Mouse (Mus musculus): ENCODE measurements around the gene Msgn1. TPM values are rescaled to one million over a fixed set of nuclear protein-coding genes. Genes with fewer than 3 reads are reported as not detected.

The Msgn1 gene
- polyA plus RNA-seq, 1 experiment from 2014 or later, result not detected

DNA sequence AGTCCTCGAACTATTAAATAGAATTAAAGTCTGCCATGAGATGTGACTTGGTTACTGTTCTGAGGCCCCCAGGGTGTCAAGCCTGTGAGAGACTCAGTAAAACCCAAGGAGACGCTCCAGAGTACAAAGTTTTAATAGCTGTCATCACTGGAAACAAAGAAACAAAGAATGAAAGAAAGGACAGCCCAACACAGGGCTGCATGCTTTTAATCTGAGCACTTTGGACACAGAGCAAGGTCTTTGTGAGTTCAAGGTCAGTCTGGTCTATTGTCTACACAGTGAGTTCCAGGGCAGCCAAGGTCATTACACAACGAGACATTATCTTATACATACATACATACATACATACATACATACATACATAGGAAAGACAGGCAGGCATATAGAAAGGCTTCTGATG, 7.7 kb upstream of the Msgn1 start:
- Histone ChIP-seq H3K27ac (replicated peaks) (no peak overlapping the region), H3K4me1 (replicated peaks) (0 out of 2 replicates have a peak, but pooled peaks cover 2% of the 10 kb centered on the region), H3K9me3 (no peaks in the 10 kb centered on the region), H3K9ac (no peak overlapping the region), H3K4me2 (no peak overlapping the region), H3K4me3 (no peak overlapping the region), H3K36me3 (no peaks in the 10 kb centered on the region), H3K27me3 (no peaks in the 10 kb centered on the region)
- no peak for ATAC-seq (ENCODE audit: low FRiP score, low read depth)
- 57% methylated on average over 3 of the region's 3 CpGs for WGBS

DNA sequence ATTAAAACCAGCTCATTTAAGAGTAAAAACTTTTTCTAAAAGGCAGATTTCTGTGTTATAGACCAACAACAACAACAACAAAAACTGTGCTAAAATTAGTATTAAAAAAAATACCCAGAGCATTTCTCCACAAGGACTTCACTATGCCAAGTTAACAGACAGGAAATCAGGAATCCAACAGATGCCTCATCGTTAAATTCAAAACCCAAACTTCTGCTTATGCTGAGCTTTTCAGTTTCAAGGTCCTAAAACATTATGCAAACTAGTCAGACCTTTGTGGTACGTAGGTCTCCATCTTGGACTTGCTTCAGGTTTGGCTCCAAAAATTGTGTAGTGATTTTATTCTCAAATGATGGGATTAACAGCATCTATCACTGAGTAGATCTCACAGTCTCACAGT, 6.8 kb upstream of the Msgn1 start:
- Histone ChIP-seq H3K4me3 (no peak overlapping the region), H3K27ac (replicated peaks) (no peak overlapping the region), H3K36me3 (no peaks in the 10 kb centered on the region), H3K9ac (no peak overlapping the region), H3K9me3 (no peaks in the 10 kb centered on the region), H3K27me3 (no peaks in the 10 kb centered on the region), H3K4me1 (replicated peaks) (no peaks in the 10 kb centered on the region), H3K4me2 (no peak overlapping the region)
- WGBS, result 92% methylated on average over 2 of the region's 2 CpGs
- no peak for ATAC-seq (ENCODE audit: low FRiP score, low read depth)

DNA sequence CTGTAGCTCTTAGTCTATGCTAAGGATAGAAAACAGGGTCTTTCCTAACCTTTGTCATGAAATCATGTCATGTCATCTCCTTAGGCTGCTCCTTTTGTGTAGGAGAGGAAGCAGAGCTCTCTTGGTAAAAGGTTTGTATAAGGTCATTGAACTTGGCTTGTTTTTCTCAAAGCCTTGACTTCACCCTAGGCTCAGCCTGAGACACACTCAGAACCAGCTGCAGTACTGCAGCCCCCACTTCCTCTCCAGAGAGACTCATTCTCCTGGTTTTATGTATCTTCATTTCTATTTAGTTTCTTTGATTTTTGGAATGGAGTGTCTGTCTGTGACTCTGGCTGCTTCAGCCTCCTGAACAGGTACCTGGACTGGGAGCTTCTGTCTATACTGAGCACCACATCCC, 6.0 kb upstream of the Msgn1 start:
- ATAC-seq (ENCODE audit: low FRiP score, low read depth), result no peak
- H3K9ac ChIP-seq, result no peak overlapping the region
- no peak overlapping the region for H3K27ac ChIP-seq (replicated peaks)
- H3K27me3 ChIP-seq, result no peaks in the 10 kb centered on the region
- no peaks in the 10 kb centered on the region for H3K36me3 ChIP-seq
- no peaks in the 10 kb centered on the region for H3K4me1 ChIP-seq (replicated peaks)
- no peak overlapping the region for H3K4me3 ChIP-seq
- H3K9me3 ChIP-seq, result no peaks in the 10 kb centered on the region
- H3K4me2 ChIP-seq, result no peak overlapping the region

DNA sequence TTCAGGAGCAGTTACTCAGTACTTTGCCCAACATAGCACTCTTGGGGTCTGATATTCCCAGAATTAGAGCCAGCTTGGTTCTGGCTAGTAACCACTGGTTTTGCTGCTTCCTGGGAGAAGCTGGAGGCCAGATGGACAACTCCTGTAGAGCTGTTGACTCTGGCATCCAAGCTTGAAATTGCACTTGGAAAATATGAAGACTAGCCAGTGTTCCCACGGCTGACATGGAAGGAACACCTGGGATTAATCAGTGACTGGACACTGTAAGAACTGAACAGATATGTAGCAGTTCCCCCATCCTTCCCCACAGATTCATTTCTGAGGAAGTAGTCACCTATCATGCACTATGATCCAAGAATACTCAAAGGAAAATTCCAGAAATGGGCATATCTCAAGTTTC, 4.1 kb upstream of the Msgn1 start:
- 90% methylated on average over 1 of the region's 1 CpGs for WGBS
- ATAC-seq (ENCODE audit: low FRiP score, low read depth), result no peak

DNA sequence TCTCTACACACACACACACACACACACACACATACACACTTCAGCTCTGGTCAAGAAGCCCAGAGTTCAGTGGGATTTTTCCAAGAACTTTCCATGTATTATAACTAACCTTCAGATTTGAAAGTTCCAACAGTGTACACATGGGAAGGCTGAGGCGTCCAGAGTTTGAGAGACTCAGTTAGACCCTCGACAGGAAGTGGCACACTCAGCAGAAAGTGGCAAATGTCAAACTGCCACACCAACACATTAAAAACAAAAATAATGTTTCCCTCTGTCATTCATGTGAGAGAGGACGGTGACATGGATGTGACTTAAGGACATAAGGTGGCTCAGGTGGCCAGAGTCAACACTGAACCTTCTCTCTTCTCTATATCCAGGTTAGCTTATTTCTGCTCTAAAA, 1.6 kb upstream of the Msgn1 start:
- Histone ChIP-seq H3K4me2 (no peak overlapping the region), H3K4me1 (replicated peaks) (no peaks in the 10 kb centered on the region), H3K36me3 (no peaks in the 10 kb centered on the region), H3K27me3 (no peaks in the 10 kb centered on the region), H3K9ac (no peak overlapping the region), H3K4me3 (no peak overlapping the region), H3K27ac (replicated peaks) (no peak overlapping the region), H3K9me3 (no peaks in the 10 kb centered on the region)
- 83% methylated on average over 3 of the region's 3 CpGs for WGBS
- no peak for ATAC-seq (ENCODE audit: low FRiP score, low read depth)

More for the DNA sequence above, 4.1 kb upstream of the Msgn1 start:
- Histone ChIP-seq H3K27me3 (no peaks in the 10 kb centered on the region), H3K4me3 (no peak overlapping the region), H3K36me3 (no peaks in the 10 kb centered on the region), H3K4me2 (no peak overlapping the region), H3K9ac (no peak overlapping the region), H3K27ac (replicated peaks) (no peak overlapping the region), H3K4me1 (replicated peaks) (no peaks in the 10 kb centered on the region), H3K9me3 (no peaks in the 10 kb centered on the region)

DNA sequence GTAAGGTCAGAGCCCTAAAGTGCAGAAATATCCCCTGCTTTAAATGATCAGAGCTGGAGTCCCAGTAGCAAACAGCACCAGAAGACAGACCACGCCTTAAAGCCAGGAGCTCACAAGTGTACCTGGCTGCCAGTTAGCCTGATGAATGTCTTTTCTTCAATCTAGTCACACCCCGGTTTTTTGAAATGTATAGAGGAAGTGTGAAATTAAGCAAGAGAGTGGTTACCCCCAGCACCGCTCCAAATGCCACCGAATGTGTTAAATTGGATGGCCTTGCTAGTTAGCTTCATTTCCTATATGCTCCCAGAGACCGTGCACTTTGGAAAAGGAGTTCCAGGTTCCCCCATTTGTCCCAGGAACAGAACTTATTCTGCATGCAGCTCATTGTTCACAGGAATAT, 864 bp upstream of the Msgn1 start:
- no peak overlapping the region for H3K27ac ChIP-seq (replicated peaks)
- H3K9ac ChIP-seq, result no peak overlapping the region
- no peaks in the 10 kb centered on the region for H3K4me1 ChIP-seq (replicated peaks)
- no peaks in the 10 kb centered on the region for H3K36me3 ChIP-seq
- no peaks in the 10 kb centered on the region for H3K9me3 ChIP-seq
- H3K4me2 ChIP-seq, result no peak overlapping the region
- H3K4me3 ChIP-seq, result no peak overlapping the region
- 80% methylated on average over 5 of the region's 5 CpGs for WGBS
- no peaks in the 10 kb centered on the region for H3K27me3 ChIP-seq
- ATAC-seq (ENCODE audit: low FRiP score, low read depth), result no peak

DNA sequence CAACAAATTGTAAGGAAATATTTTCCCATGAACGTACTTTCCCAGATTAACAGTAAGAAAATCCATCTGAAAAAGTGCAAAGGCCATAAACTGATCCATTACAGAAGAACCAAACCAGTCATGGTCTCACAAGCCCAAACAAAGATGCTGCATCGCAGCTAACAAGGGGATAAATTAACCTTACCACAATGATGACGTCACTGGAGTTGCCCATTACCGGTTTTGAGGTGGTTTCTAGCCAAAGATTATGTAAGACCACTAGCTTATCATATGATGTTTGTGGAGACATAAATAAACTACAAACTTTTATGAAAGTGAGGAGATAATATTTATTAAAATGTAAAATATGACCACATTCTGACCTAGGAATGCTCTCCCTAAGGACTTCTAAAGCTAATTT, 2.5 kb downstream of the Msgn1 start:
- H3K9me3 ChIP-seq, result no peaks in the 10 kb centered on the region
- H3K27ac ChIP-seq (replicated peaks), result no peak overlapping the region
- no peaks in the 10 kb centered on the region for H3K27me3 ChIP-seq
- H3K4me3 ChIP-seq, result no peak overlapping the region
- H3K4me2 ChIP-seq, result no peak overlapping the region
- no peak for ATAC-seq (ENCODE audit: low FRiP score, low read depth)
- no peaks in the 10 kb centered on the region for H3K36me3 ChIP-seq
- WGBS, result 70% methylated on average over 4 of the region's 4 CpGs
- H3K9ac ChIP-seq, result no peak overlapping the region
- no peaks in the 10 kb centered on the region for H3K4me1 ChIP-seq (replicated peaks)

DNA sequence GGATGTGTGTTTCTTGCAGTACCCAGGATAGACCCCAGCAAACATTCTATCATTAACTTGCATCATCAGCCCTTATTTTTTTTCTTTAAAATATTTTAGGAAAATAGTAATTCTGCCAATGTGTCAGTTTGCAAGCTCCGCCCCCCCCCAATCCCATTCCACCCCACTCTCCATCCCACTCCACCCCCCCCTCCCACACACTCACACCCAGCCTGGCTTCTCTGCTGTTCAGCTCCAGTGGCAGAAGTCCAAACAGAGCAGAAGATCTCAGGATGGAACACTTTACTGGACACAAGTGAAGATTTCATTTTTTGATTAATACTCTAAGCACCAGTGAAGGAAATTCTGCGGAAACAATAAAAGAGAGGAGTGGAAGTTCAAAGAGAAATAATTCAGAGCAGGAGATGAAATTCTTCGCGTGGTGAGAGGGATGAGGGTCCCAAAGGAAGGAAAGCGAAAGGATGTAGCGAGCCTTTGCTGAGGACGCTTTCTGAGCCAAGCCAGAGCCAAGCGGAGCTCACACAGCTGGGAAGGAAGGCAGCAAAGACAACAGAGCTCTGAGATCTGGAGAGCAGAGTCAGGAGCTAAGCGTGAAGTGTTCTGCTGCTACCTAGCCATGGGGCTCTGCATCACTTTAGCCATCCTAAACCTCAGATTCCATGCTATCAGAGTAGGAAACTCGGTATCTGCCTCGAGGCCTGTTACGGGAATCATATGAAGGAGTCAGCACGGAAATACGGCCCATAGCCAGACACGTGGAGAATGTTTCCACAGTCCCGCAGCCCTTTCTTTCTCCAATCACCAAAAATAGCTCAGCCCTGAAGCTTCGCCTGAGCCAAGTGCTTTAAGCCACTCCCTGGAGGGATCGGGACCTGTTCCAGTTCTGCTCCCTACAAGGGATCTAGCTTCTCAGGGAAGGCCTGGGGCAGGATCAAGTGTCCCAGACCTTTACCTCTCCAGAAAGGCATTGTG, 4.8 kb downstream of the Msgn1 start:
- Histone ChIP-seq H3K27me3 (no peaks in the 10 kb centered on the region), H3K27ac (replicated peaks) (no peak overlapping the region), H3K9ac (no peak overlapping the region), H3K4me1 (replicated peaks) (no peaks in the 10 kb centered on the region), H3K9me3 (no peaks in the 10 kb centered on the region), H3K36me3 (no peaks in the 10 kb centered on the region), H3K4me2 (no peak overlapping the region), H3K4me3 (no peak overlapping the region)
- ATAC-seq (ENCODE audit: low FRiP score, low read depth), result no peak
- 82% methylated on average over 18 of the region's 18 CpGs for whole genome bisulfite sequencing

DNA sequence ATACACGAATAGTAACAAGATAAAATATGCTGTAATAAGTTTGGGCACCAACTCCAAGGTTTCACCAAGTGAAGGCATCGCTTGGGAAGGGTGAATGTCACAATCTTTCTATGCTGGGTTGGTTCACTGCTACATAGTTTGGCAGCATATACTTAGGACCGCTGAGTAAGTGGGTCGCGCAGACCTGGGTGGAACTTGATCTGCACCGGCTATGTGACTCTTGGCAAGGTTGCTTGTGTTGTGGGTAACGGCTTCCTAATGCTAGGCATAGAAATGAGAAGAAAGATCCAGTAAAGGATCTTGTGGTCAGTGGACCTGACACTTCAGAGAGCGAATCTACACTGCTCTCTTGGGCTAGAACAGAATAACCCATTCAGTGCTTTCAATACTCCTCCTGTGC, 6.3 kb downstream of the Msgn1 start:
- 93% methylated on average over 8 of the region's 8 CpGs for WGBS

DNA sequence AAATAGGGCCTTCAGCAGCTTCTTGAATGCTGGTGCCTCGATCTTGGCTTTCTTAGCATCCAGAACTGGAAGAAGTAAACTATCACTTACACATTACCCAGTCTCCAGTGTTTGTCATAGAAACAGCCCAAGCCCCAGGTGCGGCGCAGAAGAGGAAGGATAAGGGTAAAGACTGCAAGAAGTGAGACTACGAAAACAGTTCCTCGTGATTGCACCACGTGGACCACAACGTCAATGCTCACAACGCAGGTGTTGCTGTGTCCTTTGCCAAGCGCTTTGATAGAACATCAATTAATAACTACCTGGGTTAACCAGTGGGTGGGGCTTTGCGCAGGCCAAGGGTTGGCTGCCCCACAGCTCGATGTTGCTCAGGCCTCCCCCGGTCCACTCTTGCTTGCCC, 8.1 kb downstream of the Msgn1 start:
- Histone ChIP-seq H3K27me3 (no peaks in the 10 kb centered on the region), H3K27ac (replicated peaks) (no peak overlapping the region), H3K36me3 (no peaks in the 10 kb centered on the region), H3K9ac (no peak overlapping the region), H3K4me2 (no peak overlapping the region), H3K9me3 (no peaks in the 10 kb centered on the region), H3K4me3 (no peak overlapping the region), H3K4me1 (replicated peaks) (peaks cover 5% of the 10 kb centered on the region)
- WGBS, result 94% methylated on average over 12 of the region's 12 CpGs
- no peak for ATAC-seq (ENCODE audit: low FRiP score, low read depth)

More for the DNA sequence above, 6.3 kb downstream of the Msgn1 start:
- Histone ChIP-seq H3K4me1 (replicated peaks) (no peaks in the 10 kb centered on the region), H3K4me2 (no peak overlapping the region), H3K4me3 (no peak overlapping the region), H3K27ac (replicated peaks) (no peak overlapping the region), H3K9ac (no peak overlapping the region), H3K36me3 (no peaks in the 10 kb centered on the region), H3K9me3 (no peaks in the 10 kb centered on the region), H3K27me3 (no peaks in the 10 kb centered on the region)
- no peak for ATAC-seq (ENCODE audit: low FRiP score, low read depth)

DNA sequence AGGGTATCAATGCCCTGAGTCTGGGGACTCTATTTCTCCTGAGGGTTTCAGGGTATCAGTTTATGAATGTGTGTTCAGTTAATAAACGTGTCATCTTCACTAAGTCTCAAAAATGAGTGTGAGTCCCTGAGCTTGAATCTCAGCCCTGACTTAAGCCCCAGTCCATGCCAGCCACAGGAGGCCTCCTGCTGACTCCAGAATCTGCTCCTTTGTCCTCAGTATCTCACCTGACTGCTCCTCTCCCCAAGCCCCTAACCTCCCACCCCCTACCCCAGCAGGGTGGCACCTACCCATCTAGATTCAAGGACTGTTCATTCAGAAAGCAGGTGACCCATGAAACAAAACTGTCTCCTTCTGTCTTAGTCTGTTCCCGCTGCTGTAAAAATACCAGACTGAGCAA, 10.2 kb downstream of the Msgn1 start:
- Histone ChIP-seq H3K4me1 (replicated peaks) (peaks cover 5% of the 10 kb centered on the region), H3K9ac (no peak overlapping the region), H3K4me2 (no peak overlapping the region), H3K27me3 (no peaks in the 10 kb centered on the region), H3K27ac (replicated peaks) (no peak overlapping the region), H3K4me3 (no peak overlapping the region), H3K9me3 (no peaks in the 10 kb centered on the region), H3K36me3 (no peaks in the 10 kb centered on the region)
- no peak for ATAC-seq (ENCODE audit: low FRiP score, low read depth)
- 27% methylated on average over 2 of the region's 2 CpGs for WGBS

DNA sequence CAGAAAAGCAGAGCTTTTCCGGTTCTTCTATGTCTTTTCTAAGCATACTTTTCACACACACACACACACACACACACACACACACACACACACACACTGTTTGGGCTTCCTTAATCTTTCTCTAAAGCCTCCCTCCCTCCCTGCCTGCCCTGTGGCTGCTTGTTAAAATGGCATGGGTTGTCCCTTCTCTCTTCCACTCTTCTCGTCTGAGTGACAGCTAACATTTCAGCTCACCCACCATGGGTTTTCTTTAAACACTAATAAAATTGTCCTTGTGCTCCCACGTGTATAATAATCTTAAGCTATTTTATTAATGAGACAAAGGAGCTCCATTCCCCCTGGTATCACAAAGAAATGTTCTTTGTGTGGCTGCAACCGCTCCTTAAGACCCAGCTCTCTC, 10.7 kb downstream of the Msgn1 start:
- 26% methylated on average over 4 of the region's 4 CpGs for WGBS
- Histone ChIP-seq H3K4me3 (no peak overlapping the region), H3K9ac (no peak overlapping the region), H3K4me1 (replicated peaks) (peaks cover 5% of the 10 kb centered on the region), H3K4me2 (no peak overlapping the region), H3K27me3 (no peaks in the 10 kb centered on the region), H3K27ac (replicated peaks) (no peak overlapping the region), H3K36me3 (no peaks in the 10 kb centered on the region), H3K9me3 (no peaks in the 10 kb centered on the region)
- ATAC-seq (ENCODE audit: low FRiP score, low read depth), result no peak

DNA sequence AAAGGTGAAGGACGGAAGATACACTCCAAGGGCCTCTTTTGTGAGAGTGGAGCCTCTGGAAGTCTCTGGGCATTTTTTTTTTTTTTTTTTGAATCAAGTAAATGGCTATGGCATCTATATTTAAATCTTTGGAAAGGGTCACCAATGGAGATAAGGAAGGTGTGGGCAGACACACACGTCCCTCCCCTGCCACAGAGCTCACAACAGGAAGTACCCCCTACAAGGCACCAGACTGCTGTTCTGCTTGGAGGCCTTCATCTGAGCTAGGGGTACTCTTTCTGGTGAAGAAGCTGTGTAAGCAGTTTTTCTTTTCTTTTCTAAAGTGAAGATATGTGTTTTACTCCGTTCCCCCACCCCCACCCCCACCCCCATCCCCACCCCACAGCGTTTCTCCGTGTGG, 11.9 kb downstream of the Msgn1 start:
- ATAC-seq (ENCODE audit: low FRiP score, low read depth), result no peak
- Histone ChIP-seq H3K9ac (no peak overlapping the region), H3K9me3 (no peaks in the 10 kb centered on the region), H3K27me3 (no peaks in the 10 kb centered on the region), H3K4me2 (peak overlapping the region; percentile 50; the same call in 1 of the 2 replicates), H3K36me3 (no peaks in the 10 kb centered on the region), H3K4me1 (replicated peaks) (peaks cover 5% of the 10 kb centered on the region), H3K27ac (replicated peaks) (no peak overlapping the region), H3K4me3 (no peak overlapping the region)
- 48% methylated on average over 5 of the region's 5 CpGs for WGBS
